Mouse (Mus musculus) granulocyte monocyte progenitor cell, adult 5-6 weeks (primary cell): ENCODE measurements around the gene Hist1h2br. TPM values are rescaled to one million over a fixed set of nuclear protein-coding genes. Genes with fewer than 3 reads are reported as not detected.

Experiments used
- total RNA-seq, 2 experiments: library from RNA; stranded (forward) in 1 of 2; stranded (reverse) in 1 of 2; fragments of 200-712, 200-1000 nt in 1 of 2; fragments of >200 nt in 1 of 2; fragmentation: Nextera tagmentation in 1 of 2; gene quantifications; 2 replicates each; pipeline ENCODE4 v1.2.3; 2014 to 2017

Gene Hist1h2br
- total RNA-seq, 2 experiments from 2014 or later, result 243 to 823 TPM

Other genes starting within 250 kb of the Hist1h2br start
- not detected in 2 replicates for gene Olfr1362, start 219.7 kb upstream of the Hist1h2br start, total RNA-seq (2014; fragmentation: Nextera tagmentation)
- not detected in 2 replicates for gene Olfr1362, start 219.7 kb upstream of the Hist1h2br start, total RNA-seq (2017)
- gene Olfr11, start 191.2 kb upstream of the Hist1h2br start, total RNA-seq (2014; fragmentation: Nextera tagmentation), result not detected in 2 replicates
- not detected in 2 replicates for gene Olfr11, start 191.2 kb upstream of the Hist1h2br start, total RNA-seq (2017)
- gene Olfr1361, start 170.4 kb upstream of the Hist1h2br start, total RNA-seq (2014; fragmentation: Nextera tagmentation), result not detected in 2 replicates
- gene Olfr1361, start 170.4 kb upstream of the Hist1h2br start, total RNA-seq (2017), result not detected in 2 replicates
- gene Olfr1360, start 156.3 kb upstream of the Hist1h2br start, total RNA-seq (2014; fragmentation: Nextera tagmentation), result not detected in 2 replicates
- gene Olfr1360, start 156.3 kb upstream of the Hist1h2br start, total RNA-seq (2017), result not detected in 2 replicates
- gene Olfr1359, start 135.6 kb upstream of the Hist1h2br start, total RNA-seq (2014; fragmentation: Nextera tagmentation), result not detected in 2 replicates
- gene Olfr1359, start 135.6 kb upstream of the Hist1h2br start, total RNA-seq (2017), result not detected in 2 replicates
- gene Hist1h2bl, start 117.6 kb upstream of the Hist1h2br start, total RNA-seq (2014; fragmentation: Nextera tagmentation), result 210 and 236 TPM in 2 replicates
- 416 and 515 TPM in 2 replicates for gene Hist1h2bl, start 117.6 kb upstream of the Hist1h2br start, total RNA-seq (2017)
- 17.2 TPM in 1 of 2 replicates, not detected in the other for gene Hist1h2ai, start 117.3 kb upstream of the Hist1h2br start, total RNA-seq (2014; fragmentation: Nextera tagmentation)
- gene Hist1h2ai, start 117.3 kb upstream of the Hist1h2br start, total RNA-seq (2017), result 2,072 and 5,185 TPM in 2 replicates
- 4.5 TPM in 1 of 2 replicates, not detected in the other for gene Hist1h3h, start 116.1 kb upstream of the Hist1h2br start, total RNA-seq (2014; fragmentation: Nextera tagmentation)
- 334 and 360 TPM in 2 replicates for gene Hist1h3h, start 116.1 kb upstream of the Hist1h2br start, total RNA-seq (2017)
- 123 and 125 TPM in 2 replicates for gene Hist1h2bm, start 111.7 kb upstream of the Hist1h2br start, total RNA-seq (2014; fragmentation: Nextera tagmentation)
- gene Hist1h2bm, start 111.7 kb upstream of the Hist1h2br start, total RNA-seq (2017), result 554 and 641 TPM in 2 replicates
- gene Hist1h4j, start 98.7 kb upstream of the Hist1h2br start, total RNA-seq (2014; fragmentation: Nextera tagmentation), result 2.1 and 2.5 TPM in 2 replicates
- 277 and 325 TPM in 2 replicates for gene Hist1h4j, start 98.7 kb upstream of the Hist1h2br start, total RNA-seq (2017)
- gene Hist1h4k, start 83.2 kb upstream of the Hist1h2br start, total RNA-seq (2014; fragmentation: Nextera tagmentation), result 143 and 341 TPM in 2 replicates
- 2,272 and 2,398 TPM in 2 replicates for gene Hist1h4k, start 83.2 kb upstream of the Hist1h2br start, total RNA-seq (2017)
- 8.6 and 105 TPM in 2 replicates for gene Hist1h2ak, start 79.9 kb upstream of the Hist1h2br start, total RNA-seq (2014; fragmentation: Nextera tagmentation)
- 1,120 and 1,478 TPM in 2 replicates for gene Hist1h2ak, start 79.9 kb upstream of the Hist1h2br start, total RNA-seq (2017)
- gene Hist1h2bn, start 79.6 kb upstream of the Hist1h2br start, total RNA-seq (2014; fragmentation: Nextera tagmentation), result 168 and 218 TPM in 2 replicates
- gene Hist1h2bn, start 79.6 kb upstream of the Hist1h2br start, total RNA-seq (2017), result 1,437 and 1,878 TPM in 2 replicates
- gene Hist1h1b, start 53.1 kb upstream of the Hist1h2br start, total RNA-seq (2014; fragmentation: Nextera tagmentation), result 278 and 329 TPM in 2 replicates
- gene Hist1h1b, start 53.1 kb upstream of the Hist1h2br start, total RNA-seq (2017), result 1,634 and 1,715 TPM in 2 replicates
- 73.1 and 153 TPM in 2 replicates for gene Hist1h3i, start 50.4 kb upstream of the Hist1h2br start, total RNA-seq (2014; fragmentation: Nextera tagmentation)
- gene Hist1h3i, start 50.4 kb upstream of the Hist1h2br start, total RNA-seq (2017), result 268 and 310 TPM in 2 replicates
- gene Hist1h2an, start 46.5 kb upstream of the Hist1h2br start, total RNA-seq (2014; fragmentation: Nextera tagmentation), result 8.9 TPM in 1 of 2 replicates, not detected in the other
- gene Hist1h2an, start 46.5 kb upstream of the Hist1h2br start, total RNA-seq (2017), result 984 and 1,144 TPM in 2 replicates
- gene Hist1h2bp, start 46.3 kb upstream of the Hist1h2br start, total RNA-seq (2014; fragmentation: Nextera tagmentation), result 8.8 and 28.0 TPM in 2 replicates
- gene Hist1h2bp, start 46.3 kb upstream of the Hist1h2br start, total RNA-seq (2017), result 41.2 and 55.0 TPM in 2 replicates
- 261 and 279 TPM in 2 replicates for gene Hist1h2bq, start 23.5 kb upstream of the Hist1h2br start, total RNA-seq (2014; fragmentation: Nextera tagmentation)
- 496 and 652 TPM in 2 replicates for gene Hist1h2bq, start 23.5 kb upstream of the Hist1h2br start, total RNA-seq (2017)
- gene Hist1h2ao, start 23.3 kb upstream of the Hist1h2br start, total RNA-seq (2014; fragmentation: Nextera tagmentation), result 54.5 TPM in 1 of 2 replicates, not detected in the other
- 38.4 TPM in 1 of 2 replicates, not detected in the other for gene Hist1h2ao, start 23.3 kb upstream of the Hist1h2br start, total RNA-seq (2017)
- 72.5 and 88.1 TPM in 2 replicates for gene Hist1h4m, start 22.0 kb upstream of the Hist1h2br start, total RNA-seq (2014; fragmentation: Nextera tagmentation)
- gene Hist1h4m, start 22.0 kb upstream of the Hist1h2br start, total RNA-seq (2017), result 1,782 and 2,792 TPM in 2 replicates
- 21.5 and 58.9 TPM in 2 replicates for gene Hist1h4n, start 1.5 kb upstream of the Hist1h2br start, total RNA-seq (2014; fragmentation: Nextera tagmentation)
- 1,825 and 2,129 TPM in 2 replicates for gene Hist1h4n, start 1.5 kb upstream of the Hist1h2br start, total RNA-seq (2017)
- 38.3 and 85.3 TPM in 2 replicates for gene Hist1h2ap, start 236 bp upstream of the Hist1h2br start, total RNA-seq (2014; fragmentation: Nextera tagmentation)
- 5,843 and 7,480 TPM in 2 replicates for gene Hist1h2ap, start 236 bp upstream of the Hist1h2br start, total RNA-seq (2017)
- 13.3 and 15.7 TPM in 2 replicates for gene Zfp184, start 111.4 kb downstream of the Hist1h2br start, total RNA-seq (2014; fragmentation: Nextera tagmentation)
- gene Zfp184, start 111.4 kb downstream of the Hist1h2br start, total RNA-seq (2017), result 13.3 and 16.3 TPM in 2 replicates
- gene Pom121l2, start 147.5 kb downstream of the Hist1h2br start, total RNA-seq (2014; fragmentation: Nextera tagmentation), result not detected in 2 replicates
- gene Pom121l2, start 147.5 kb downstream of the Hist1h2br start, total RNA-seq (2017), result not detected in 2 replicates
- 12.8 and 15.1 TPM in 2 replicates for gene Prss16, start 176.0 kb downstream of the Hist1h2br start, total RNA-seq (2014; fragmentation: Nextera tagmentation)
- gene Prss16, start 176.0 kb downstream of the Hist1h2br start, total RNA-seq (2017), result 8.3 and 9.1 TPM in 2 replicates
- 13.4 TPM in 1 of 2 replicates, not detected in the other for gene Hist1h2ah, start 201.8 kb downstream of the Hist1h2br start, total RNA-seq (2014; fragmentation: Nextera tagmentation)
- gene Hist1h2ah, start 201.8 kb downstream of the Hist1h2br start, total RNA-seq (2017), result 1,444 and 2,588 TPM in 2 replicates
- gene Hist1h2bk, start 202.1 kb downstream of the Hist1h2br start, total RNA-seq (2014; fragmentation: Nextera tagmentation), result 9.6 and 80.5 TPM in 2 replicates
- gene Hist1h2bk, start 202.1 kb downstream of the Hist1h2br start, total RNA-seq (2017), result 2,021 and 2,596 TPM in 2 replicates
- 56.3 and 74.3 TPM in 2 replicates for gene Hist1h4i, start 207.6 kb downstream of the Hist1h2br start, total RNA-seq (2014; fragmentation: Nextera tagmentation)
- 87.0 TPM in 2 replicates for gene Hist1h4i, start 207.6 kb downstream of the Hist1h2br start, total RNA-seq (2017)
- gene Hist1h2ag, start 209.2 kb downstream of the Hist1h2br start, total RNA-seq (2014; fragmentation: Nextera tagmentation), result 2.7 and 32.2 TPM in 2 replicates
- 1,459 and 1,590 TPM in 2 replicates for gene Hist1h2ag, start 209.2 kb downstream of the Hist1h2br start, total RNA-seq (2017)
- gene Hist1h2bj, start 209.5 kb downstream of the Hist1h2br start, total RNA-seq (2014; fragmentation: Nextera tagmentation), result 83.1 and 134 TPM in 2 replicates
- 859 and 990 TPM in 2 replicates for gene Hist1h2bj, start 209.5 kb downstream of the Hist1h2br start, total RNA-seq (2017)